Mouse (Mus musculus) liver, postnatal 0 days (tissue): ENCODE measurements at regions not wholly inside any gene's neighbourhood (a gene's known extent, or its start where the extent isn't known, plus 50 kb on each side); places are given as distances from the start of the nearest gene placed in this dataset.

Experiments used
- CTCF ChIP-seq: sonication (generic); IDR thresholded peaks from 2 replicates; pipeline ENCODE4 v1.5.1; 2016; ENCODE audit warnings: antibody characterized with exemption, low read depth
- EP300 ChIP-seq: IDR thresholded peaks from 2 replicates; pipeline ENCODE4 v1.6.1; 2016; ENCODE audit warnings: antibody characterized with exemption, low read depth, mild to moderate bottlenecking

- TF ChIP-seq CTCF, result no peak
- TF ChIP-seq EP300, result no peak
These were observed 304.8 kb downstream of the Cetn3 start for GRCm38 (mm10) chr13:82087635-82088034.
